Mouse (Mus musculus) colon, adult 2 months (tissue): ENCODE measurements around the gene Tyrp1. TPM values are rescaled to one million over a fixed set of nuclear protein-coding genes. Genes with fewer than 3 reads are reported as not detected.

Experiments used
- polyA plus RNA-seq: library from polyadenylated mRNA; depleted of rRNA; stranded (reverse); fragments of >200 nt; gene quantifications from 2 replicates; pipeline ENCODE4 v1.2.3, GENCODE M21; 2012; rRNA removed

The Tyrp1 gene
- polyA plus RNA-seq: not detected in 2 replicates

GRCm38 (mm10) chr4:80834050-80834449 is at the start of gene Tyrp1:
Gene Tyrp1, plus strand, starts transcription at chr4:80834123.

Other genes starting within 250 kb of the Tyrp1 start
- 62.0 and 81.9 TPM in 2 replicates for gene Lurap1l, start 76.5 kb downstream of the Tyrp1 start, polyA plus RNA-seq